Mouse (Mus musculus): Measurements from ENCODE around the gene Pard6b. TPM values are rescaled to one million over a fixed set of nuclear protein-coding genes. Genes with fewer than 3 reads are reported as not detected.
"Not testable (repeated sequence)": the region's sequence is repeated elsewhere in the genome, so short reads cannot be mapped to it uniquely, and the experiment has no call there.

Gene Pard6b
- 1 to 10 TPM; 3.3 to 4.6 TPM for total RNA-seq (2021)

DNA sequence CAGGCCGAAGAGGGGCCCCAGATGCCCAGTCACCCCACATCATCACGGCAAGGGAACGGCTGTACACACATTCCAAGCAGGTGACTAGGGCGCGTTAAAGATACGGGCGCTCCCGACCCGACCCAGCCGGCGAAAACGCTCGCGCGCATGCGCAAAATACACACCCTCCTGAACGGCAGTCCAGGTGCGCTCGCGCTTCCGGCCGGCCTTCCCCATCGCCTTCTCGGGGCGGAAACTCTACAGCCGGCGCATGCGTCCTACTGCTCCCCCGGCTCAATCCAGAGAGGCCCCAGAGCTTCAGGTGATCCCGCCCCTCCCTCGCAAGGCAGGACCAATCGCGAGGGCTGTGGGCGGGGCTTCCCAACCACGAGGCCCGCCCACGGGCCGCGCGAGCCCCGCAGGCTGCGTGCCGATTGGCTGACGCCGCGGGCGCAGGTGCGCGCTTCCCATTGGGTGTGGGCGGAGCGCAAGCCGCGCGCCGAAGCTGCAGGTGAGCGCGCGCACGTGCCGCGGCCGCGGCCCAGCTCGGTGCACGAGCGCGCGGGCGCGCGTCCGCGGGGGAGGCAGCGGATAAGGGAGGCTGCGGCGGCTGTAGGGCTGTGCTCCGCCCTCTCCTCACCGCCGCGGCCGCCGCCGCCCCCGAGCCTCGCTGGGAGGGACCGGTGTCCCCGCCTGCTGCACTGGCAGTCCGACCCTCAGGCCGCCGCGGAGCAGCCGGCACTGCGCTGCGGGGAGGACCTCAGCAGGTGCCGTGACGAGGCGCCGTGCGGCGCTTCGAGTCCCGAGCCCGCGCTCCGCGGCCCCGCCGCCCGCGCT, at the start of gene Pard6b:
Gene Pard6b, plus strand, starts transcription at position 574 of the 816 bp plus-strand sequence.
- intact Hi-C loops (cut with DNase I): loop anchor here (10.0 kb wide), 1 partner anchor 396 kb away; the partner anchor contains the start of genes Cebpb and Tmem189
- DNase-seq (ENCODE audit: extremely low spot score in 1 of 2, low spot score in 2 of 2): peak; percentile 96

DNA sequence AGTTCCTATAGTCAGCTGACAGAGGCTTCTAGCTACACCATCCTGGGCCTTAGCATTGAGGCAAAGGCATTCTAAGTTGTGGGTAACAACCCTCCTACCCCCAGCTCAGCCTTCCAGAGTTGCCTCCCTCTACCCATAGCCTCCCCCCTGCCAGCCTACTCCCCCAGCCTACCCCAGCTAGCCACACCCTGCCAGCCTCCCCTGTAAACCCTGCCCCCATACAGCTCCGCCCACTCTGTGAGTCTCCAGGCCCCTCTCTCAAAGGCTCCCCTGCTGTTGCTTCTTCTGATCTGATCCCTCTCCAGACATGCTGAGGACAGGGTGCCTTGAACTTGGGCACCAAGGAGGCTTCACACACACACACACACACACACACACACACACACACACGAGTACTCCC, 49.0 kb upstream of the Pard6b start:
- intact Hi-C loops (cut with DNase I): no loop called here

DNA sequence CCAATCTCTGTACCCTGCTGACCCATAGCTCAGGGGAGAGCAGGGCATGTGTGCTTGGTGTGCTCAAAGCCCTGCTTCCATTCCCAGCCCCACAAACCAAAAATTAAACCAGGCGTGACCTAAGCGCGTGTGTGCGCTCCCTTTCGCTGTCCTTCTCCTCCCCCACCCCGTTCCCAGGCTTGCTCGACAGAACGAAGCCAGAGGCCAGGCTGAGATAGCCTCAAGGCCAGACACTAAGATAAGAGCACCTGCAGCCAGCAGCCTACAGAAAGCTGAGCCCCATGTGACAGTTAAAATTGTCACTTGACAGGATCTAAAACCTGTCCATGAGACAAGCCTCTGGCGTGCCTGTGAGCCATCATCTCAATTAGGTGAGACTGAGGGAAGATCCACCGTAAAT, 46.9 kb upstream of the Pard6b start:
- intact Hi-C loops (cut with DNase I): no loop called here
- DNase-seq (ENCODE audit: extremely low spot score in 1 of 2, low spot score in 2 of 2): no peak

More for the DNA sequence above, 49.0 kb upstream of the Pard6b start:
- DNase-seq (ENCODE audit: extremely low spot score in 1 of 2, low spot score in 2 of 2): no peak

DNA sequence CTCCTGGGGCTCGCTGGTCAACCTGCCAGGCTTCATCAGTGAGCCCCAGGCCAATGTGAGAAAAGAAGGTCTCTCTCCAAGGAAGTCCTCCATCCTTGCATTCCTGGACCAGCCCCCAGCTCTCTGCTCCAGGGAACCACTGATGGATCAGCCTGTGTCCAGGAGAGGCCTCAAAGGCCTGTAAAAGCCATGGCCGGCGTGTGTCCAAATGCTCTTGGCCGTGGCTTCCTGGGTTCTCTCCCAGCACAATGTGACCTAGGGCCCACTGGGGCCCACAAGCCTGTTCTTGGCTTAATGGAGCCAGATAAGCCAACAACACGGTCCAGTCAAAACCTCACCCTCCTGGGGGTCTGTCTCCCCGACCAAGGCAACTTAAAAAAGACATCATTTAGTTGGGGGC, 44.9 kb upstream of the Pard6b start:
- intact Hi-C loops (cut with DNase I): no loop called here
- no peak for DNase-seq (ENCODE audit: extremely low spot score in 1 of 2, low spot score in 2 of 2)

DNA sequence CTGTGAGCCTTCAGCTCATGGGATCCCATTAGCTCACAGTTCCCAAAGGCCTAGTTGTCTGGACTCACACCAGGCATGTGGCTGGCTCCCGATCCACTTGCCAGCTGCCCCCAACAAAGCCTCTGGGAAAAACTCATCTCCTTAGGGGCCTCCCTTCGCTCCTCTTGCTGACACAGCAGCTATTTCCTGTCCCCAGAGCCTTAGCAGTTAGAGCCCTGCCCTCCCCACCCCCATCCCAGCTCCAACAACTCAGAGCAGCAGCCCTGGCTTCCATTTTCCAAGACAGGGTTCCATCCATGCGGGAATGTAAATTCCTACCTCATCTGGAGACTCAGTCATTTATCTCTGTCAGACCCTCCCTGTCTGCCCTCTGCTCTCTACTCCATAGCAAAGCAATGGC, 43.7 kb upstream of the Pard6b start:
- DNase-seq (ENCODE audit: extremely low spot score in 1 of 2, low spot score in 2 of 2): no peak
- intact Hi-C loops (cut with DNase I): no loop called here

DNA sequence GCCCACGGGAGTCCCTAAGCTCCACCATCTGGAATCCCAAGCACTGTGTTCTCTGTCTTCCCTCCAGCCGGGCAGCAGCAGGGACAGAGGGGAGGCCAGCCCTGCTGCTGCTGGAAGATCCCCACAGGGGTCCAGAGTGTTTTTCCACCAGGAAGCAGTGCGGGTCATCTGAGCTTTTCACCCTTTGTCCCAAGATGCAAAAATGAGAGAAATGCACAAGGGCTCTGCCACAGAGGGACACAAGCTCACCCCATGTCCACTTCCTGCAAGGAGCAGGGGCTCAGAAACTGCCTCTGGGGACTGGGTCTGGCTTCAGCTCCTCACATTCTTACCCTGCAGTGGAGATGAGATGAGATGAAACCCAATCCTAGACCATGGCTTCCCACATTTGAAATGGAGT, 40.1 kb upstream of the Pard6b start:
- intact Hi-C loops (cut with DNase I): no loop called here
- DNase-seq (ENCODE audit: extremely low spot score in 1 of 2, low spot score in 2 of 2): no peak

DNA sequence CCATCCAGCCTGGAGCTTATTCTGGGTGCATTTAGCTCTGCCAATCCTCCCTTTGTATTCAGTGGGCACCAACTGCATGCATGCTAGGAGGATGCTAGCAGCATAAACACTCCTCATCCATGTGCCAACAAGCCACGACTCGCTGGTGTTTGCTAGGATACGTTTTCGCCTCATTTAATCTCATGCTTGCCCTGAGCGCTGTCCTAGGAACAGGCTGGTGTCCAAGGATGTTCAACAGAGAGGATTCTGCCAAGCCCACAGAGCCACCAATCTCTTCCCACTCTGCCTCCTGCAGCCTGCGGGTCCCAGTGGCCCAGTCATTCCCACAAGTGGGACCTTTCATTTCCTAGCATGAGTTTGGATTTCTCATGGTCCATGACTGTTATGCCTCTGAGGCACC, 38.8 kb upstream of the Pard6b start:
- intact Hi-C loops (cut with DNase I): no loop called here
- DNase-seq (ENCODE audit: extremely low spot score in 1 of 2, low spot score in 2 of 2): no peak

DNA sequence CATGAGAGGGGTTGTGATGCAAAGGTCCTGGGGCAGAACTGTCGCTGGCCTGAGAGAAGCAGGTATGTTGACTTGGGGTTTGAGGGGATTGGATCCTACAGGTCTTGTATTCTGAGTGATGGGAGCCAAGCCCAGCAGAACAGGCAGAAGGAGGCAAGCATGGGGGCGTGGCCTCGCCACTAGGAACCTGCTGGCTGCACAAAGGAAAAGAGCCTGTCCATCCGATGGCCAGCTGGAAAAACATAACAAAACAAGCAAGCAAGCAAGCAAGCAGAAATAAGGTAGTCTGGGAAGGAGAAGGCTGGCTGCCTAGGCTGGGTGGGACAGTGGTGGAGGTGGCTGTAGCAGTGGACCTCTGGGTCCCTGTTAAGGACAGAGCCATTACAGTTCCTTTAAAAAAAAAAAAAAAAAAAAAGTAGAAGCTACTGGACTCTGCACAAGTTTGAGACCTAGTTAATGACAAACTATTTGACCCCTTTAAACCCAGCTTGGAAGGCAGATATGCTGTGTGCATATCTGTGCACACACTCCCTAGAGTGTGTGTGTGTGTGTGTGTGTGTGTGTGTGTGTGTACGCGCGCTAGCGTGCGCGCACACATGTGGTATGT, 36.0 kb upstream of the Pard6b start:
- intact Hi-C loops (cut with DNase I): no loop called here
- no peak for DNase-seq (ENCODE audit: extremely low spot score in 1 of 2, low spot score in 2 of 2)

DNA sequence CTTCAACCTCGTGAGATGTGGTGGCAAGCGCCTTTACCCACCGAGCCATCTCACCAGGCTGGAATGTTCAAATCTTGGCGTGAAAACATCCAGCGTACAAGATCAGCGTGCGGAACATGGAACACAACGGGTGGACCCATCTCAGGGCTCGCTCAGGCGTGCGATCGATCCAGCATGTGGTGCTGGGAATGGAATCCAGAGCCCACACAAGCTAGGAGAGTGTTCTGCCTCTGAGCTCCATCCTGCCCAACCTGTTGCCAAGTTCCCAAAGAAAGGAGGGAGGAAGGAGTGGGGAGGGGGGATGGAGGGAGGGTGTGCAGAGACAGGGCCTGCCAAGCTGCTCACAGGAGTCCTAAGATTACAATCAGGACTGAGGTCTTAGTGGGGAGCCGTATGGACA, 35.4 kb upstream of the Pard6b start:
- intact Hi-C loops (cut with DNase I): no loop called here
- no peak for DNase-seq (ENCODE audit: extremely low spot score in 1 of 2, low spot score in 2 of 2)

DNA sequence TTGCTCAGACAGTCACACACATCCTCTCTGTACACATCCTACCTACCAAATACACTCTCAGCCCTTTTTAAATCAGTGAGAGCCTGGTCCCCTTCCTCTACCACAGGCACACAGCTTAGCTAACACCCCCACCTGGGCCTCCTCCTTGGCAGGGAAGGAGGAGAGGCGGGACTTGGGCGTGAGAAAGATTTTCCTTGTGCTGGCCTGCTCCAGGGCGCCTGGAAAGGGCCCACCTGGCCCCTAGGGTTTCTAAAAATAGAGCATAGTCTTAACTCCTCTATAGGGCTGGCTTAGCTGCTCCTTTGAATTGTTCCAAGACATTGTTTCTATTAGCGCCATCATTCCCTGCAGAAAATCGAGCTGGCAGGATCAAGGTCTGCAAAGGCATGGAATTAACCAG, 35.0 kb upstream of the Pard6b start:
- intact Hi-C loops (cut with DNase I): no loop called here
- DNase-seq (ENCODE audit: extremely low spot score in 1 of 2, low spot score in 2 of 2): no peak

DNA sequence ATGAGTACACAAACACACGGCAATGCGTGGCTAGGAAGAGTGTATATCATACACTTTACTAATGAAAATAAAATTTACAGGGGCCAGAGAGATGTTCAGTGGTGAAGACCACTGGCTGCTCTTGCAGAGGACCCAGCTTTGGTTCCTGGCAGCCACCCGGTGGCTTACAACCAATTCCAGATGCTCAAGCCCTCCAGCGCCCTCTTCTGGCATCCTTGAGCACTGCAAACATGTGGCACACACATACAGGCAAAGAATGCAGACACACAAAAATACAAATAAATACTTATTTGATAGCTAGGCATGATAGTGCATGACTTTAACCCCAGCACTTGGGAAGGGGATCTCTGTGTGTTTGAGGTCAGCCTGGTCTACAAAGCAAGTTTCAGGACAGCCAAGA, 34.3 kb upstream of the Pard6b start:
- no peak for DNase-seq (ENCODE audit: extremely low spot score in 1 of 2, low spot score in 2 of 2)
- intact Hi-C loops (cut with DNase I): no loop called here

DNA sequence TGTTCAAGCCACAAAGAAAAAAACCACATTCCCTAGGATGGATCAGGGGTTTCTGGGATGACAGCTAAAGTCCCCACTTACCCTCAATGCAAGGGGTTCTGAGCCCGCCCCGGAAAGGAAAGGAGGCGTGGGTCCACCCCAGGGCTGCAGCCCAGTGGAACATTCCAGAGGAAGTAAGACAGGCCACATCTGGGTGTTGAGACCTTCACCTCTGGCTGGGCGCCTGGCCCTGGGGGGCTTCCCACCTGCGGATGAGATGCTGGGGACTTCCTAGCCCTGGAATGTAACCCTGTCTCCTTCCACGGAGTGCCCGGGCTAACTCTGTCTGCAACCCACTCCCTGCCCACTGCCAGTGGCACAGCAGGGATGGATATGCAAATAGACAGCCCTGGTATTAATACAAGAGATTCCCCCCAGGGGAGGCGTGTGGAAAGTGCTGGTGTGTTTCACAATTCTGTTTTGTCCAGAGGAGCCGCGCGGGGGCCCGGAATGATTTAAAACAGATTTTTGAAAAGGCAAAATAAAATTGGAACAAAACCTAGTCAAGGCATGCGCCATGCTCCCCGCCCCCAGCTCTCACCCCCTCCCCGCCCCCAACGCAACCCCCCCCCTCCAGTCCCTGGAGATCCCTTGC, 31.7 kb upstream of the Pard6b start:
- intact Hi-C loops (cut with DNase I): no loop called here
- no peak for DNase-seq (ENCODE audit: extremely low spot score in 1 of 2, low spot score in 2 of 2)

DNA sequence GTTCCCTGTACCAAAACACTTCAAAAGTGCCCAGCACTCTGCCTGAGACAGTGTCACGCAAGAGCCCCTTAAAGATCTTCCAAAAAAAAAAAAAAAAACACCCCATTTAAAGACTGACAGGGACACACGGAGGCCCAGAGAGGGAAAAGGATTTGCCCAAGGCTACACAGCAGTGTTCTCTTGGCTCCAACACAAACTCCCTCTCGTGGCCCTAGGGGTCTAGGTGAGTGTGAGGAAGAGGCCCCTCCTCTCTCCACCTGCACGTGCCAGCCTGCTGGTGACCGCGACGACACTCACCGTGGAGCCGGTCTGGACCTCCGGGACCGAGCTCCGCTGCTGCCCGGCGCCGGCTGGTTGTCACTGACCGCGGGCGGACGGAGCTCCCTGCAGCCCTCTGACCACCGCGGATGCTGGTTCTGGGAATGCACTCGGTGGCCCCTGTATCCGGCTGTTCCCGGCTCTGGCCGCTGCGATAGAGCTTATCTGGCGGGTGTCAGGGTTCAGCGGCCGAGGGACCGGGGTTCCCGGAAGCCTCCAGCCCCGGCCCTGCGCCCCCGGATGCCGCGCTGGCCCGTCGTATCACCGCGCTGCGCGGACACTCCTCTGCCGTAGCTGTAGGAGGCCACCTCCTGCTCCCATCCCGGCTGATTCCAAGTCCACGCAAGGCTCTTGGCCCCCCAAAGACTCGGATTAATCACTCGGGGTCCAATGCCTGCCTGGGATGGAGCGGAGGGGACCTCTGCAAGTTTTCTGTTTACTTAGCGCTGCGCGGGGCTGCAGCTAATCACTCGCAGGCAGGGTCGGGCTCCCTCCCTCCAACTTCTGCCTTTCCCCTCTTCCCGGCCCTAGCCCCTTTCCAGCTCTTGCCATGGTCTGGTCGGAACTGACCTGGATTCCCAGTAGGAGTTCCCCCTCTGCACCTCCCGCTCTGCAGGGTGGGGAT, 30.5 kb upstream of the Pard6b start:
- DNase-seq (ENCODE audit: extremely low spot score in 1 of 2, low spot score in 2 of 2): peak in 1 of 2 experiments; percentile 51
- intact Hi-C loops (cut with DNase I): no loop called here

DNA sequence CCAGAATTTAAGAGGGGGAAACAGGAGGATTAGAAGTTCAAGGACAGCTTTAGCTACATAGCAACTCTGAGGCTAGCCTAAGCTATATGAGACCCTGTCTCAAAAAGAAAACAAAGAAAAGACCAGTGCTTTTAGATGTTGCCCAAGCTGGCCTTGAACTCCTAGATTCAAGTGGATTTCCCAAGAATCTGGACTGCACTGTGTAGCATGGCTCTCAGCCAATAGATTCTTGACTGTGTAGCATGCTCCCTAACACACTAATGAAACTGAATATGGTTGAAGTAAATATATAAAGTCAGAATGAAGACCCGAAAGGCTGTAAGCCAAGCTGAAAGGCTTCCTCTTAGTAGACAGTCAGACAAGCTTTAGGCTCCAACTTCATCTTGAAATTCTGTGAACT, 28.6 kb upstream of the Pard6b start:
- no peak for DNase-seq (ENCODE audit: extremely low spot score in 1 of 2, low spot score in 2 of 2)
- intact Hi-C loops (cut with DNase I): no loop called here

DNA sequence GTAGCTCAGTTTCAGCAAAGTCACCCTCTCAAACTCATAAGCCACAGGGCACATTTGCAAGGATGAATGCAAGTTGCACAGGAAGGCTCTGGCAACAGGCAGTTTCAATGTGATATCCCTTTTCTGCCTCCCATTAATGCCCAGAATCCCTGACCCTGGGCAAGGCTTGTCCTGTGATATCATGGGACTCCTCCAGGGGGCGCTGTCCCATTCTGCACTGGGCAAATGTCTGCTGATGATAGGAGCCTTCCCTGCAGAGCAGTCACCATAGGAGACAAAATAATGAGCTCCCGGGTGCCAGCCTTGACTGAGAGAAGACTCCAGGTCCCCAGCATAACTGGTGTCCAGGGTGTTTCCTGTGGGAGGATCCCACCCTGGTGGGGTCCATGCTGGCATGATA, 28.1 kb upstream of the Pard6b start:
- DNase-seq (ENCODE audit: extremely low spot score in 1 of 2, low spot score in 2 of 2): no peak
- intact Hi-C loops (cut with DNase I): no loop called here

DNA sequence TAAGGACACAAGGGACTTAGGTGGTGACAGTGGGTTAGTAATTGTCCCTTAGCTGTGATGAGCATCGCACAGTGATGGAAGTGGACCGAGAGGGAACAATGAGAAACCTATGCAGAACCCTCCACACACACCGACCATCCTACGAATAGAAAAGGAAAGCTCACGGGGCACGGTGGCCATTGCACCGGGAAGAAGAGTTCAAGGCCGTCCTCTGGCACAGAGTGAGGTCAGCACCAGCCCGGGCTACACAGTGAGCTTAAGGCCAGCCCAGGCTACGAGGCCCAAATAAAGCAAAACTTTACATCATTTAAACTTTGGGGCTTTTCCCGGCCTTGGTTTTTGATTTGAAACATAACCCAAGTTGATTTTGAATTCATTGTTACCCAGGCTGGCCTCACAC, 26.7 kb upstream of the Pard6b start:
- intact Hi-C loops (cut with DNase I): no loop called here
- DNase-seq (ENCODE audit: extremely low spot score in 1 of 2, low spot score in 2 of 2): no peak

DNA sequence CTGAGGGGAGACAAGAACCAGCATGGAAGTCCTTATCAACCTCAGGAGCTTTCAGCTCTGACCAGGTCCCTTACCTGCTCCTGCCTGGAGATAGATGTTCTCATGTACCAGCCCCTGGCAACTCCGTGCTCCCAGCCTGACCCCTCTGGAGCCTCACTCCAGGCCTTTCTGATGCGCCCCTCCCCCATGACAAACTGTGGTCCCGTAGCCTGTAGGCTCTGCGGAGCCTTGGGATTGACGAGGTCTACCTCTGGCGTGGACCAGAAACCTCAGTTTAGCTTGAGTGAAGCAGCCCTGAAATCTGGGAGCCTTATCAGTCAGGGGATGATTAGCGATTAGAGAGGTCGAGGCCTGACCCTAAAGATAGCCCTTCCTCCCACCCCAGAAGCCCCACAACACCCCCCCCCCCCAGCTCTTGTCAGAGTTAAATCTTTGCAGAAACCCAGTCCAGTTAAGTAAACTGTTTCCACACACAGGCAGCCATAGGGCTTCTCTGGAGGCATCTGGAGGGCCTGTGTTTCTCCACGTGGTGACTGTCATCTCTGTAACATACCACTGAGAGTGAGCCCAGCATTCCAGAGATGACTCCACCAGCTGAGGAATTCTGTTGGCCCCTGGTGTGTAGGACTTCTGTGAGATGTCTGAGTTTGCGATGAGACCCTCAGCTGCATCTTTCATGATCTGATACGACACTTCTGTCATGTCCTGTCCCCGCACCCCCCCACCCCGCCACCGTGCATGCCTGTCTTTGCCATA, 24.7 kb upstream of the Pard6b start:
- DNase-seq (ENCODE audit: extremely low spot score in 1 of 2, low spot score in 2 of 2): no peak
- intact Hi-C loops (cut with DNase I): no loop called here

DNA sequence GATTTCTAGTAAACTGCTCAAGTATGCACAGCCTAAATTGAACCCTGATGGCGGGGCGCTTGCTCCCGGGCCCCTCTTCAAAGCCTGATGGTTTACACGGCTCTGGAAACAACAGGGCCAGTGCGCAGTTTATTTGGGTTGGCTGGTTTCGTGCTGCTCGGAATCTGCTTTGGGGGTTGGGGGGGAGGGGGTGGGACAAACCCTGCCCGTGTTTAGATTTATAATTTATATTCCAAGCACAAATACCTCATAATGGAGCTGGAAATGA, 24.2 kb upstream of the Pard6b start:
- DNase-seq (ENCODE audit: extremely low spot score in 1 of 2, low spot score in 2 of 2): no peak
- intact Hi-C loops (cut with DNase I): no loop called here

DNA sequence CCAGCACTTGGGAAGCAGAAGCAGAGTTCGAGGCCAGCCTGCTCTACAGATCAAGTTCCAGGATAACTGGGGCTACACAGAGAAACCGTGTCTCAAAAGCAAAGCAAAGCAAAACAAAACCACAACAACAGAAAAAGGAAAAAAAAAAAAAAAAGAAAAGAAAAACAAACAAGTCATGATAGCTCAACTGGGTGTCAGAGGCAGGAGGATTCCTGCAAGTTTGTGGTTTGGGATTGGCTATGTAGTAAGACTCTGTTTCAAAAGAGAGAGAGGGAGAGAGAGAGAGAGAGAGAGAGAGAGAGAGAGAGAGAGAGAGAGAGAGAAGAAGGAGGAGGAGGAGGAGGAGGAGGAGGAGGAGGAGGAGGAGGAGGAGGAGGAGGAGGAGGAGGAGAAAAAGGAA, 22.9 kb upstream of the Pard6b start:
- intact Hi-C loops (cut with DNase I); DNase-seq (ENCODE audit: extremely low spot score in 1 of 2, low spot score in 2 of 2): not testable (repeated sequence)

Data from left cerebral cortex, postnatal 10 days (tissue).